Mouse (Mus musculus): ENCODE measurements around the gene Akap13.

DNA sequence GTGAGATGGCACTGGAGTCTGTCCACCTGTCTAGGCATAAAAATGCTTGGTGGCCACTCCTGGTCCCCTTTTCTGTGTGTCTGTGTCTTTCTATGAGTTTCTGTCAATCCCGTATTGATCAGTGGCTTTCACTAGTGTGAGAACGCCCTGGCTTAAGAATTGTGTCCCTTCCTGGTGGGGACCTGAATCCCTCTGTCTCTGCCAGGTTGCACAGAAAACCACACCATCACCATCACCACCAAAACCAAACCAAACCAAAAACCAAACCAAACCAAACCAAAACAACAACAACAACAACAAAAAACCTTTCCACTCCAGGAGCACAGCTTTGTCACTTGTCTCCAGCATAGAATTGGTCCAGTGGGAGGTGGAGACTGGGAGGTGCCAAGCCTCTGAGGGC lies 337.8 kb downstream of the Akap13 start:
- TF ChIP-seq CTCF (IDR thresholded peaks at IDR 0.05) (no peak), EP300 (IDR thresholded peaks at IDR 0.05) (no peak)

Measured in lung, postnatal 0 days (tissue).